Mouse (Mus musculus): ENCODE measurements around the gene Rem2.

GRCm38 (mm10) chr14:54499330-54499729 is 23.4 kb downstream of the Rem2 start:
- TF ChIP-seq POLR2A (IDR thresholded peaks at IDR 0.05; ENCODE audit: borderline replicate concordance, control insufficient read depth, low read depth, low read length) (no peak), CTCF (IDR thresholded peaks at IDR 0.05; ENCODE audit: control insufficient read depth, insufficient read depth, low read length) (no peak)
